Mouse (Mus musculus) embryonic fibroblast, embryonic 13.5 days (primary cell): ENCODE data around the gene Pcx. TPM values are rescaled to one million over a fixed set of nuclear protein-coding genes. Genes with fewer than 3 reads are reported as not detected.

Experiments
- H3K27ac ChIP-seq: 2 replicates; pipeline ENCODE4 v1.5.1; 2012; ENCODE audit warnings: low read length, control low read depth, inconsistent platforms; ENCODE audit not compliant: insufficient read depth
- H3K4me1 ChIP-seq: 2 replicates; pipeline ENCODE4 v1.6.1; 2011; ENCODE audit warnings: low read length; ENCODE audit not compliant: control insufficient read depth, insufficient read depth
- H3K4me3 ChIP-seq: 2 replicates; pipeline ENCODE4 v1.5.1; 2011; ENCODE audit warnings: mild to moderate bottlenecking, control low read depth, low read length; ENCODE audit not compliant: insufficient read depth
- CTCF ChIP-seq: IDR thresholded peaks from 2 replicates; pipeline ENCODE4 v1.5.1; 2011; ENCODE audit warnings: mild to moderate bottlenecking, control low read depth, low read length, moderate library complexity, borderline replicate concordance; ENCODE audit not compliant: insufficient read depth
- POLR2A ChIP-seq: IDR thresholded peaks from 2 replicates; pipeline ENCODE4 v1.6.1; 2011; ENCODE audit warnings: low read depth, mild to moderate bottlenecking, control low read depth, low read length, moderate library complexity
- polyA plus RNA-seq: library from polyadenylated mRNA; stranded (reverse); fragments of >200 nt; gene quantifications from 2 replicates; pipeline ENCODE4 v1.2.4, GENCODE M21; 2011; ENCODE audit warnings: low read depth; ENCODE audit not compliant: missing spikeins, insufficient read length

The Pcx gene
- polyA plus RNA-seq, 1 experiment = 16.4 TPM

DNA sequence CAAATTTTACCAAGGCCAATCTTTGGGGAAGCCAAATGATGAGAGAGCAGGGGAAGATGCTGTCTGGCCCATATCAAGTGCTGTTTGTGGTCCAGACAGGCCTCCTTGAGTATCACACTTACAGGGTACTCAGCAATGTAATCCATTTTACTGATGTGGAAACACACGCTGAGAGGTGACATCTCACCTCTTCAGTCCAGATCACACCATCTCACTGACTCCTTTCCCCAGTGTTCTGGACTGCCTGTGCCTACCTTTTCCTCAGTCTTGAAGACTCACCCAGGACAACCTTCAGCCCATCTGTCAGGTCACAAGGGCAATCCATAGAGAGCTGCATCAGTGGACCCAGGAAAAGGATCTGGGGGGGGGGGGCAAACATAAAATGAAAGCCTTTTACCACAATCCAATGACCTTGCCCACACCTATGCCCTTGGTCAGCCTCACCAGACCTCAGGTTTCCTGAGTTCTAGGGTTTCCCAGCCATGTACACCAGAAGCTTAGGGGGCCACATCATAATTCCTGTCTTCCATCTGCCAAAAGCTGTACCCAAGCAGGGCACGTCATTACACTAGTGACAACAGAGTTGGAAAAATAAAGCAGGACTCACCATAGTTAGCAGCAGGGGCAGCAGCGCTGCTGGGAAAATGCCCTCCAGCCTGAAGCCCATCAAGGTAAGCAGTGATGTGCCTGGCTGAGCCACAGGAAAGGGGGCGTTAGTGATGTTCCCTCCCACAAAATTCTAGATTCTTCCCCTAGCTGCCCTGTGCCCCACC, 114.3 kb downstream of the Pcx start:
- TF ChIP-seq POLR2A = no peak
- no peak for TF ChIP-seq CTCF
- Histone ChIP-seq H3K27ac (no peak overlapping the region), H3K4me1 (0 out of 2 replicates have a peak, but pooled peaks cover 6% of the 10 kb centered on the region), H3K4me3 (peak overlapping the region; percentile 88)

DNA sequence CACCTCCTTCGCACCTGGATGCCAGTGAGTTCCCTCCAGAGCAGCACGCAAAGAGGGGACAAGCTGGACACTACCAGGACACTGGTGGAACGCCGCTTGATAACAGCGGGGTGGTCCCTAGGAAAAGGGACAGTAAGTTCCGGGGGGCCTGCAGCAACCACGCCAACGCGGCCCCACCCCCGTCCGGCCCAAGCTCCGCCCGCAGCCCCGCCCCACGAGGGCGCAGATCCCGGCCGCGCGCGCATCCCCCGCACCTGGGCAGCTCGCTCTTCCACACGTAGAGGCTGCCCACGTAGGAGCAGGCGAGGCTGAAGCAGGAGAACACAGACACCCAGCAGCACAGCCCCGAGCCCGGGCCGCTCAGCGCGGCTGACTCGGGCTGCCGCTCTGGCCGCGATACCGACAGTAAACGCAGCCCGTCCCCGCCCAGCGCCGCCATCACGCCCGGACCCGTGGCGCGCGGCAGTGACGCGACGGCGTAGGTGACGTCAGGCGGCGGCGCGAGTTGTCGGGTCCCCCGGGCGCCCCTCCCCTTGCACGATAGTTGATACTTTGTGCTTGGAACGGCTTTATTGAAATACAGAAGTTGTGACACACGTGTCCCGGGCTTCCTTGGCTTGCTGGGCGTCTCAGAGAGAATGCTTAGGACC, 115.0 kb downstream of the Pcx start, which contains the start of gene Rce1:
TSS of gene Rce1 (minus strand) at position 463 of the 650 bp plus-strand sequence.
- TF ChIP-seq POLR2A (peak; percentile 51; the same call in 1 of the 2 replicates), CTCF (no peak)
- Histone ChIP-seq H3K4me3 (peak within 1 kb of the TSS; percentile 88), H3K27ac (peak within 1 kb of the TSS; percentile 64), H3K4me1 (0 out of 2 replicates have a peak, but pooled peaks cover 6% of the 10 kb centered on the region)

DNA sequence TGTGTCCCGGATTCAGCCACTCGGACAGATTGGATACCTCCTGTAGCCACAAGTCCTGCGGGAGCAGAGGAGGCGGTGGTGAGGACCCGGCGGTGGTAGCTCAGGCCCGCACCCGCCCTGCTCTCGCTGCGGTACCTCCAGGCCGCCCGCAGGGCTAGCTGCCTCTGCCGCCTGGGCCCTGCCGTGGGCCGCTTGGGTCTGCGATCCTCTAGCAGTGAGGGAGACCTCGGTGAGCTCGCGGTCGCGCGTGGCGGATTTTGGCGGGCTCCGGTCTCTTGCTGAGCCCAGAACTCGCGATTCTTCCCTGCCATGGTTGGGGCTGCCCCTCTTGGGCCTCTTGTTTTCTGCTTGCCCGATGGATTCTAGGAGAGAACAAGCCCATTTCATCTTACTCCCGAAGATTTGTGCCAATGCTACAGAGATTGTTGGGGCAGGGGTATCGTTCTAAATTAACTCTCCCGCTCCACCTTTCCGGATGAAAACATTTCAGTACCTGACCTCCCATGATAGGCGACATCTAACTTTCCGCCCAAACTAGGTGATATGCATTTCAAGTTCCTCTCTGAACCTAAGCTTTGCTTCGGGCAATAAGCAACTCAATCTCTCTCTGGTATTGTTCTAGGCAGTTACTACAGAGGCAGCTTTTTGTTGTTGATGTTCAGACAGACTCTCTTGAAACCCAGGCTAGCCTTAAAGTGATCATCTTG, 115.7 kb downstream of the Pcx start:
- H3K4me3 ChIP-seq = peak overlapping the region; percentile 88
- peak overlapping the region; percentile 37 for H3K27ac ChIP-seq
- H3K4me1 ChIP-seq = 0 out of 2 replicates have a peak, but pooled peaks cover 6% of the 10 kb centered on the region
- TF ChIP-seq POLR2A = no peak
- no peak for TF ChIP-seq CTCF

DNA sequence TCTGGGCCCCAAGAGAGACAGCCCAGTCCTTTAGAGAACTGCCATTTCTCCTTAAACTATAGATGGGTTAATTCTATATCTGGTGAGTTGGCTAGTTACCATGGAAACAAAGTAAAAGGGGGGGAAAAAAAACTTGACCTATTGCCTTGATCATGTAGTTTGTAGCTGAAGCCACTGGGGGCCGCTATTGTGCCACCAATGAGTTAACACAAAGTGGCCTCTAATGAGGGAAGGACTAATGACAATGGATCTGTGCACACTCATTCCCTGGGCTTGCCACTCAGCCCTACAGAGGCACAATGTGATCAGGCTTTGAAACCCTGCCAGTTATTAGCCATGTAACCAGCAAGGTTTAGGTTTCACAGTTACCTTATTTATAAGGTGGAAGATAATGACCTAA, 118.5 kb downstream of the Pcx start:
- H3K4me1 ChIP-seq = 0 out of 2 replicates have a peak, but pooled peaks cover 6% of the 10 kb centered on the region
- TF ChIP-seq CTCF (no peak), POLR2A (no peak)
- no peak overlapping the region for H3K27ac ChIP-seq
- H3K4me3 ChIP-seq = no peak overlapping the region

DNA sequence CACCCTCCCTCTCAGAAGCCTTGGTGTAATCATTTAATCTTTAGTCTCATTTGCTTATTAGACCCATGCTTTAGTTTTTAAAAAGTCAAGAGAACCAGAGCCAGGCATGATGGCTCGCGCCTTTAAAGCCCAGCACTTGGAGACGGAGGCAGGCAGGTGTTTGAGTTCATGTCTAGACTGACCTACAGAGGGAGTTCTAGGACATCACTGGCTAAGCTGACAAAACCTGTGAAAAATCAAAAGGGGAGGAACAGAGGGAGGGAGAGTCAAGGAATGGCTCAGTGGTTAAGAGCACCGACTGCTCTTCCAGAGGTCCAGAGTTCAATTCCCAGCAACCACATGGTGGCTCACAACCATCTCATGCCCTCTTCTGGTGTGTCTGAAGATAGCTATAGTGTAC, 125.7 kb downstream of the Pcx start:
- no peak overlapping the region for H3K4me3 ChIP-seq
- H3K4me1 ChIP-seq = no peaks in the 10 kb centered on the region
- no peak overlapping the region for H3K27ac ChIP-seq
- TF ChIP-seq POLR2A = no peak
- TF ChIP-seq CTCF = no peak

DNA sequence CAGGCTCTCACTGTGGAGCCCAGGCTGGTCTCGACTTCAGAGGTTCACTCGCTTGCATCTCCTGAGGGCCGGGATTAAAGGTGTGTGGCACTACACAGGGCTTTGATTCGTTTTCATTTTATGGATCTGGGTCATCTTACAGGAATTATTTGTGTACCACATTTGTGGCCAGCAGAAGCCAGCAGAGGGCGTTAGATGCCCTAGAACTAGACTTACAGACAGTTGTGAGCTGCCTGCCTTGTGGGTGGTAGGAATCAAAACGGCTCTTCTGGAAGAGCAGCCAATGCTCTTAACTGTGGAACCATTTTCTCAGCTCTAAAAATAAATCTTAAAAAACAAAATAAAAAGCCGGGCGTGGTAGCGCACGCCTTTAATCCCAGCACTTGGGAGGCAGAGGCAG, 134.0 kb downstream of the Pcx start:
- Histone ChIP-seq H3K27ac (no peak overlapping the region), H3K4me3 (no peak overlapping the region), H3K4me1 (no peaks in the 10 kb centered on the region)
- peak; percentile 15; the same call in 1 of the 2 replicates for TF ChIP-seq CTCF
- TF ChIP-seq POLR2A = no peak

DNA sequence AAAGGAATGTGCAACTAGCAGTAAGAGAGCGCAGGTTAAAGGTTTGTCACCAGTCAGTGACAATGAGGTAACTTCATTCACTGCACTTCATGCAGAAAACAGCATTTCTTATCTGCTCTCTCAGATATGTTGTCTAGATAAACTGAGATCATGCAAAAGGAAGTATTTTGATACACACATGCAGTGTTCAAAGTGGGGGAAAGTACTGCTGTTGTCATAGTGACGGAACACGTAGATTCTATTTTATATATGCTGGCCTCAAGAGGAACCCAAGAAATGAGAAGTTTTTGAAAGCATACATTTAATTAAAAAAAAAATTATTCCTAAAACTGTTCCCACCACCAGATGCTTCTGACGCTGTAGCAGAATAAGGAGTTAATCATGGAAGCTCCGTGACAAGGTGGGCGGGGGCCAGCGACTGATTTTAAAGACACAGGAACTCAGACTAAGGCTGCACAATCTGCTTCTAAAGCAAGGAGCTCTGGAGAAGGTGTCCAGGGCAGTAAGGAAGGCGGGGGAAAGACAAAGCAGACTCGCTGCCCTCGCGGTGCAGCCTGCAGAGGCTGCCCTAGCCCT, 136.7 kb downstream of the Pcx start:
- Histone ChIP-seq H3K4me3 (no peak overlapping the region), H3K4me1 (no peaks in the 10 kb centered on the region), H3K27ac (no peak overlapping the region)
- TF ChIP-seq CTCF (no peak), POLR2A (no peak)

DNA sequence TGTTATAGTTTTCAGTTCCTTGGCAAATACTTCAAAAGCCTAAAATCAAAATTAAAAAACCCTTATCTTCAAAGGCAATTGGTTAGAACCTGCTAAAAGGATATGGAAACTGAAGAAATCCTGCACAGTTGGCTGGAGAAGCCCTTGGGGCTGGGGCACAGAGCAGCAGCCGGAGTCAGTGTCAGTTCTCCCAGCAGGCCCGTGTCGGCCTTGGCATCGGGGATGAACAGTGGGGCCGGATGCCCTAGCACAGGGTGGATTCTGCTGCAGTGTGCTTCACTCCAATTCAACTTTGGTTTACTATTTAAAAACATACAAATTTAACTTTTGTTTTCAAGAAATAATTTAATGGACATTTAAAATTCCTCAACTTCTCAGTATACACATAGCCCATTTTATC, 147.9 kb downstream of the Pcx start:
- no peaks in the 10 kb centered on the region for H3K4me1 ChIP-seq
- no peak overlapping the region for H3K27ac ChIP-seq
- no peak overlapping the region for H3K4me3 ChIP-seq
- TF ChIP-seq POLR2A = no peak
- TF ChIP-seq CTCF = no peak

DNA sequence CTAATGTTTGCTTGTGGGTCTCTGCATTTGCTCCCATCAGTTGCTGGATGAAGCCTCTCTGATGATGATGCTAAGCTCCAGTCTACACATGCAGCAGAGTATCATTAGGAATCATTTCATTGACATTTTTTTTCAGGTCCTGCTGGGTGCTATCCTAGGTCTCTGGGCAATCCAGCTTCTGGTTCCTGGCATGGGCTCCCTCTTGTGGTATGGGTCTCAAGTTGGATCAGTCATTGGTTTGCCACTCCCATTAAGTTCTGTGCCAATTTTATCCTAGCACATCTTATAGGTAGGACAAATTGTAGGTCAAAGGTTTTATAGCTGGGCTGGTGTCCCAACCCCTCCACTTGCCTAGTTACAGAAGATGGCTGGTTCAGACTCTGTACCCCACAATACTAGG, 156.5 kb downstream of the Pcx start:
- no peaks in the 10 kb centered on the region; the same call in 1 of the 2 replicates for H3K4me1 ChIP-seq
- no peak overlapping the region for H3K4me3 ChIP-seq
- TF ChIP-seq CTCF (no peak), POLR2A (no peak)
- no peak overlapping the region for H3K27ac ChIP-seq

DNA sequence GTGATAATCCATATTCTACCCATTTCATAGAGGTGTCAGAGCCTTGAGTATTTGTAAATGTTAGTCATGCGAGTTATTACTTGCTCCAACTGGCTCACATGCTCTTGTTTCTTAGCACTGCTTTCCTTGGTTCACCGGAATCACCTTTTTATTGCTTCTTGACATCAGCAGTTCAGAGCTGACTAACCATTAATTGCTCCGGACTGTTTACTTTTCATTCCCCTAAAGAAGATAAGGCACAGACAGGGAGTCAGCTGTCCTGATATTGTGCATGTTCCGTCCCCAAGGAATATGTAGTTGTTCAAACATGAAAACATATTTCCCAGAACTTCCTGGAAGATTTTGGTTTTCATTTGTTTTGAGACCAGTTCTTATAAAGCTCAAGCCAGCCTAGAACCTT, 160.5 kb downstream of the Pcx start:
- Histone ChIP-seq H3K27ac (no peak overlapping the region), H3K4me3 (no peak overlapping the region), H3K4me1 (no peaks in the 10 kb centered on the region)
- TF ChIP-seq CTCF (no peak), POLR2A (no peak)

Other genes with a start within 250 kb of the Pcx start
- gene Ssh3, start 241.3 kb upstream of the Pcx start, polyA plus RNA-seq = 14.0 and 22.5 TPM in 2 replicates
- 5.7 and 7.3 TPM in 2 replicates for gene Ankrd13d, start 227.3 kb upstream of the Pcx start, polyA plus RNA-seq
- 40.5 and 41.6 TPM in 2 replicates for gene Grk2, start 204.2 kb upstream of the Pcx start, polyA plus RNA-seq
- 78.1 and 90.4 TPM in 2 replicates for gene Kdm2a, start 112.2 kb upstream of the Pcx start, polyA plus RNA-seq
- gene Rhod, start 71.0 kb upstream of the Pcx start, polyA plus RNA-seq = 24.1 and 29.2 TPM in 2 replicates
- 1.4 and 1.9 TPM in 2 replicates for gene Syt12, start 33.0 kb upstream of the Pcx start, polyA plus RNA-seq
- not detected in 2 replicates for gene 2010003K11Rik, start 11.9 kb upstream of the Pcx start, polyA plus RNA-seq
- gene Lrfn4, start 105.2 kb downstream of the Pcx start, polyA plus RNA-seq = 20.2 and 20.3 TPM in 2 replicates
- 24.9 and 27.5 TPM in 2 replicates for gene Rce1, start 115.2 kb downstream of the Pcx start, polyA plus RNA-seq
- gene Gm960, start 188.2 kb downstream of the Pcx start, polyA plus RNA-seq = 0.50 TPM in 1 of 2 replicates, not detected in the other
- gene Sptbn2, start 200.7 kb downstream of the Pcx start, polyA plus RNA-seq = not detected in 2 replicates
- 7.0 and 11.9 TPM in 2 replicates for gene Rbm4b, start 246.0 kb downstream of the Pcx start, polyA plus RNA-seq